Mouse (Mus musculus) ovary, adult 10 weeks (tissue): ENCODE measurements around the gene Prps2. TPM values are rescaled to one million over a fixed set of nuclear protein-coding genes. Genes with fewer than 3 reads are reported as not detected.

Experiments used
- polyA plus RNA-seq: library from polyadenylated mRNA; stranded (reverse); fragments of 350-450 nt; fragmentation: Illumina TruSeq; extraction: RNeasy Lipid Tissue Mini Kit (QIAGEN cat#74804); gene quantifications from one replicate; pipeline ENCODE4 v1.2.3, GENCODE M21; 2014

Gene Prps2
- 311 TPM for polyA plus RNA-seq

GRCm38 (mm10) chrX:167382047-167382853 is at the start of gene Prps2:
Gene Prps2, minus strand, starts transcription at chrX:167382749.

GRCm38 (mm10) chrX:167330399-167330798 is 52.1 kb downstream of the Prps2 start, which contains the start of gene Tlr7:
Gene Tlr7, minus strand, starts transcription at chrX:167330558.

Other genes with a start within 250 kb of the Prps2 start
- gene Tmsb4x, start 173.4 kb downstream of the Prps2 start, polyA plus RNA-seq = 1,368 TPM
- 18.8 TPM for gene Tlr8, start 118.4 kb downstream of the Prps2 start, polyA plus RNA-seq
- gene Tlr7, start 52.2 kb downstream of the Prps2 start, polyA plus RNA-seq = 22.2 TPM